Mouse (Mus musculus) liver, embryonic 14.5 days (tissue): Measurements from ENCODE around the gene March2. TPM values are rescaled to one million over a fixed set of nuclear protein-coding genes. Genes with fewer than 3 reads are reported as not detected.

Experiments
- ATAC-seq: fragments of 200-750 bp; cut with Nextera tagmentation; 2 replicates; pipeline ENCODE4 v1.8.0; 2017; ENCODE audit warnings: moderate number of reproducible peaks, mild to moderate bottlenecking, moderate library complexity; ENCODE audit not compliant: insufficient read depth
- DNase-seq, 3 experiments: peaks; one replicate each; pipeline ENCODE4 v3.0.0-alpha.2; 2012 to 2013; ENCODE audit warnings: low read depth in 3 of 3, low spot score in 3 of 3
- H3K27ac ChIP-seq: fragments of 300-500 bp; sonication (generic); 2 replicates; pipeline ENCODE4 v1.5.1; 2014; ENCODE audit warnings: moderate library complexity, mild to moderate bottlenecking, control low read depth, inconsistent platforms
- H3K27me3 ChIP-seq: fragments of 300-500 bp; sonication (generic); 2 replicates; pipeline ENCODE4 v1.6.1; 2014; ENCODE audit warnings: mild to moderate bottlenecking, low read length, moderate library complexity; ENCODE audit not compliant: control insufficient read depth, insufficient read depth
- H3K36me3 ChIP-seq: fragments of 300-500 bp; sonication (generic); replicated peaks from 2 replicates; pipeline ENCODE4 v1.6.1; 2014; ENCODE audit warnings: low read depth; ENCODE audit not compliant: control insufficient read depth, insufficient read depth
- H3K4me1 ChIP-seq, 2 experiments: fragments of 200-500 bp in 1 of 2; fragments of 300-500 bp in 1 of 2; sonication (generic) in 1 of 2; replicated peaks; 2 replicates each; pipeline ENCODE4 v1.6.1; 2012 to 2014; ENCODE audit warnings: antibody characterized with exemption in 1 of 2, inconsistent platforms in 1 of 2, low read length in 1 of 2; ENCODE audit not compliant: control insufficient read depth in 2 of 2, insufficient read depth in 2 of 2
- H3K4me2 ChIP-seq: fragments of 300-500 bp; sonication (generic); 2 replicates; pipeline ENCODE4 v1.6.1; 2014; ENCODE audit warnings: low read depth, mild to moderate bottlenecking, control low read depth, moderate library complexity
- H3K4me3 ChIP-seq, 2 experiments: fragments of 200-500 bp in 1 of 2; fragments of 300-500 bp in 1 of 2; sonication (generic) in 1 of 2; 2 replicates each; pipeline ENCODE4 v1.5.1; 2012 to 2014; ENCODE audit warnings: low read depth in 2 of 2, low read length in 2 of 2, mild to moderate bottlenecking in 2 of 2, control low read depth in 1 of 2, inconsistent platforms in 1 of 2, moderate library complexity in 1 of 2; ENCODE audit not compliant: insufficient read depth in 1 of 2
- H3K9ac ChIP-seq: fragments of 300-500 bp; sonication (generic); replicated peaks from 2 replicates; pipeline ENCODE4 v1.6.1; 2014; ENCODE audit warnings: mild to moderate bottlenecking, control low read depth, moderate library complexity
- H3K9me3 ChIP-seq: fragments of 300-500 bp; sonication (generic); 2 replicates; pipeline ENCODE4 v1.6.1; 2016; ENCODE audit warnings: low read length, mixed read lengths; ENCODE audit not compliant: control insufficient read depth
- CTCF ChIP-seq: IDR thresholded peaks from 2 replicates; pipeline ENCODE4 v1.5.1; 2016; ENCODE audit warnings: antibody characterized with exemption, low read depth, control low read depth
- EP300 ChIP-seq: IDR thresholded peaks from 2 replicates; pipeline ENCODE4 v1.6.1; 2016; ENCODE audit warnings: antibody characterized with exemption, low read depth
- WGBS: fragments of 180-500 bp; shearing (Covaris S2); extraction: QIAGEN DNeasy Blood & Tissue Kit; methylation state at CpG from one replicate; pipeline ENCODE4 v1.1.7; 2014; ENCODE audit not compliant: insufficient replicate concordance; 5-methylcytosine and 5-hydroxymethylcytosine counted together
- polyA plus RNA-seq, 2 experiments: library from polyadenylated mRNA; depleted of rRNA in 1 of 2; stranded (reverse) in 1 of 2; unstranded in 1 of 2; fragments of >200 nt; fragmentation: Nextera tagmentation in 1 of 2; extraction: Ambion mirVana in 1 of 2; gene quantifications; 2 replicates each; pipeline versions ENCODE4 v1.2.1 to v1.2.3; 2012 to 2014

March2 gene
- polyA plus RNA-seq (2012; rRNA removed) (162 and 167 TPM in 2 replicates), polyA plus RNA-seq (2014; fragmentation: Nextera tagmentation; extraction: Ambion mirVana) (235 and 236 TPM in 2 replicates)

DNA sequence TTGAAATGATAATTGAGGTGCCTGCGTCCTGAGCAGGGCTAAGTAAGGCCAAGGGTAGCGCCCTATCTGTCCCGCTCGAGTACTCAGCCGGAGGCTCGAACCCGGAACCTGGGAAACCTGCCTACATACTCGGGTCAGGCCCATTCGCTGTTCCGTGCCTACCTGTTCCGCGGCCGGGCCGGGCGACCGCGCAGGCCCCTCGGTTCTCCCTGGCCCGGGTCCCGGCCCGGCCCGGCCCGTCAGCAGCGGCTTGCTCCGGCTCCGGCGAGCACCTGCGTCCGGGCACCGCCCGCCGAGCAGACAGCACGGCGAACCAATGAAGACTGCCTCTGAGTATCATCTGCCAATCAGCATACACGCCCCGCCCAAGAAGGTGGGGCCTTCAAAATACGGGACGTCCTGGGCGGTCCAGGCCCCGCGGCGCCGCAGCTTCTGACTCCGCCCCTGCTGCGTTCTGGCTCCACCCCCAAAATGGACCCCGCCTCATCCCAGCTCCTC lies at the start of gene March2:
Gene March2 (minus strand): TSS at position 287 of the 498 bp plus-strand sequence.
- Histone ChIP-seq H3K9me3 (no peaks in the 10 kb centered on the region), H3K4me1 (peaks cover 41 to 43% of the 10 kb centered on the region in 2 experiments), H3K36me3 (peaks cover 21% of the 10 kb centered on the region), H3K27me3 (no peaks in the 10 kb centered on the region), H3K27ac (peak within 1 kb of the TSS; percentile 94), H3K4me2 (peak within 1 kb of the TSS; percentile 85), H3K9ac (peak within 1 kb of the TSS; percentile 96), H3K4me3 (peak within 1 kb of the TSS; percentile 88 to 90)
- DNase-seq (peak; percentile 96 to 97 (median 97)), ATAC-seq (peak; percentile 98)
- TF ChIP-seq EP300 (no peak), CTCF (no peak)
- WGBS, result under 1% methylated on average over 46 of the region's 46 CpGs

DNA sequence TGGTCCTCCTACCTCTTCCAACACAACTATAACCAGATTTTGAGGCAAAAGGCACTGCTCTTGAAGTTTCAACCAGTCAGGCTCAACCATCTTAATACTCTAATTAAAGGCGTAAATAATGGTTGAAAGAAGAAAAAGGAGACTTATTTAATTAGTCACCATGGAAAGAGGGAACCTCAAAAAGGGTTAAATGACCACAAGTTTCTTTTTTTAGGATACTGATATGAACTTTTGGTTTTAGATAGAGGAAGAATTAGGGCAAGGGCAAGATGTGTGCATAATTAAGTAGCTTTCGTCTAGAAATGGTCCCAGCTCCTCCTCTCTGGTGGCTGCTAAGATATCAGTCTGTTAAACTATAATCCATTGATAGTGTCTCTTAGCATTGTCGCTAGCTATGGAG lies 47.9 kb upstream of the March2 start:
- ATAC-seq (no peak), DNase-seq (no peak)
- Histone ChIP-seq H3K4me3 (no peak overlapping the region), H3K36me3 (no peaks in the 10 kb centered on the region), H3K9me3 (no peaks in the 10 kb centered on the region), H3K4me1 (no peaks in the 10 kb centered on the region), H3K27ac (no peak overlapping the region), H3K9ac (no peak overlapping the region), H3K27me3 (no peaks in the 10 kb centered on the region), H3K4me2 (no peak overlapping the region)
- WGBS, result 33% methylated on average over 3 of the region's 3 CpGs
- TF ChIP-seq CTCF (no peak), EP300 (no peak)

DNA sequence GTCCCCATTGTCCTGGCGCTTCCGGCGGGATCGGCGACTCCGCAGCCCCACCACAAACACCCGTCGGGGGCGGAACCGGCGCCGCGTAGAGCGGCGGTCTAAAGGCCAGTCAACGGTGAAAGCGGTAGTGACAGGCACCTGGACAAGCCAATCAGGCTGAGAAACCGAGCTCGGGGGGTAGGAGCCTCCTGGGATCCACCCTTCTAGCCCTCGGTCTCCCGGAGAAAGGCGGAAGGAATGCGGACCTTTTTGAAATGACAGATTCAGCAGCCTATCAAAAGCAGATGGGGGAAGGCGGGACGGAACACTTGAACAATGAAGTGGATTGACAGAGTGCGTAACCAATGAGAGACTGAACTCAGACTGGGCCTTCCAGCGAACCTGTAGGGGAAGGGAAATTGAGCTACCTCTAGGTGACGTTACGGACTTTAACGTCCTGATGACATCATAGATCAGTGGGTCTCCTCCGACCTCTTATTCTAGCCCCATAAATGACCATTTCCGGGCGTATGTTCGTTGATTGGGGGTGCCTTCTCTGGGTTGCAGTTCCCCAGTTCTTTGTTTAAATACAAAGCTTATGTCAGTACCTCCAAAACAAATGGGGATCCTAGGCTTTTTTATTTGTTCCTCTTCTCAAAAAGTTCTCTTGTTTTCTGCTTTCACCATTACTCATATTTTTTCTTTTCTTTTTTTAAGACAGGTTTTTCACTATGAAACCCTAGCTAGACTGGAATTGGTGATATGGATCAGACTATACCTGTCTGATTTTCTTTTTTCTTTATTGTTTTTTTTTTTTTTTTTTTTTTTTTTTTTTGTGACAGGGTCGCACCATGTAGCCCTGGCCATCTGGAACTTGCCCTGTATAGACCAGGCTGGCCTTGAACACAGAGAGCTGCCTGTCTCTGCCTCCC lies 42.0 kb upstream of the March2 start, which contains the start of gene Rab11b:
Gene Rab11b (minus strand): TSS at position 276 of the 911 bp plus-strand sequence.
- Histone ChIP-seq H3K4me2 (peak within 1 kb of the TSS; percentile 97), H3K27me3 (no peaks in the 10 kb centered on the region), H3K36me3 (peaks cover 9% of the 10 kb centered on the region; the same call in 1 of the 2 replicates), H3K27ac (peak within 1 kb of the TSS; percentile 100), H3K9me3 (no peaks in the 10 kb centered on the region), H3K4me3 (peak within 1 kb of the TSS; percentile 73 to 95), H3K9ac (peak within 1 kb of the TSS; percentile 100), H3K4me1 (peaks cover 22 to 30% of the 10 kb centered on the region in 2 experiments)
- WGBS, result 3% methylated on average over 35 of the region's 35 CpGs
- peak; percentile 97 for ATAC-seq
- TF ChIP-seq CTCF (0 out of 2 replicates have a peak, but pooled peaks have one; percentile 21), EP300 (no peak; the same call in 1 of the 2 replicates)
- DNase-seq, result peak; percentile 100

DNA sequence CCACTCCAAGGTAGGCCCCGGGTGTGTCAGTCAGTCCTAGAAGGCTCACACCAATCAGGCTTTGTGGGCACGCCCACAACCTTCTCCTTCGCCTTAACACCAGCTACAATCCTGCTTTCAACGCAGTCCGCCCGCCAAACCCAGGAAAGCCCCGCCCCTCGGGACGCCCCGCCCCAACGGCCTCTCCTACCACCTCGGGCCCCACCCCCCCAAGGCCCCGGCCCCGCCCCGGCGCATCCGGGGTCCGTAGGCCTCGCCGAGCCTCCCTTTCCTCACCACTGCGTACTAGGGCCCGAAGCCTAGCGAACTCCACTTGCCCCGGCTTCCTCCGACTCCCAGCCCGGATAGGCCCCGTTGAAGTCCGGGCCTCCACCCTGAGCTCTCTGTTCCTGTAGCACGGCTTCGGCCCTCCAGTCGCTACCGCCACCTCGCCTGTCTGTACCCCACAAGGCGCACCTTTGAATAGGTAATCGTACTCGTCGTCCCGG lies 41.3 kb upstream of the March2 start:
- 1% methylated on average over 38 of the region's 38 CpGs for WGBS
- peaks cover 22 to 30% of the 10 kb centered on the region in 2 experiments for H3K4me1 ChIP-seq
- DNase-seq (peak; percentile 92 to 93 (median 92)), ATAC-seq (peak; percentile 83)
- H3K36me3 ChIP-seq, result peaks cover 9% of the 10 kb centered on the region; the same call in 1 of the 2 replicates
- H3K9ac ChIP-seq, result peak overlapping the region; percentile 100
- H3K27ac ChIP-seq, result peak overlapping the region; percentile 100
- H3K4me2 ChIP-seq, result peak overlapping the region; percentile 97
- TF ChIP-seq CTCF (no peak), EP300 (no peak)
- H3K27me3 ChIP-seq, result no peaks in the 10 kb centered on the region
- H3K9me3 ChIP-seq, result no peaks in the 10 kb centered on the region
- peak overlapping the region; percentile 73 to 95 for H3K4me3 ChIP-seq
